ENCODE assay signal across 13 mouse cellular contexts in the genomic region with DNA sequence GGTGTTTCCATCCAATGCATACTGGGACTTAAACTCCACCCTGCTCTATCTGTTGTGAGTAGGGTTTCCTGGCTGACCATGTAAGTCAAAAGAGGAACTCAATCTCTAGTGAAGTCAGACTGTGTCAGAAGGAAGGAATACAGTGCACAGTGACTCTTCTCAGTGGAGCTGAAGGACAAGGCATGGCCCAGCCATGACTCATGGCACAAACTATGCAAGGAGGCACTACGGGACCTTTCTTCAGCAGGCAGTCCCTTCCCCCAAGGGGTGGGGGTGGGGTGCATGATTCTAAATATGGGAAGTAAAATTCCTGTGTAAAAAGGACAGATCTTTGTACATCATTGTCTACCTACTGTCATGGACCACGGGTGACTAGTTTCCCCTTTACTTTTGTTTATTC. TPM values are rescaled to one million over a fixed set of nuclear protein-coding genes. Genes with fewer than 3 reads are reported as not detected.
A peak's percentile ranks its signal among the peaks of the same experiment; 100 is the strongest.
DNase-seq lines count a peak whose midpoint lies in the region; TF ChIP-seq lines count a peak whose summit lies in the region.
"Had no signal": no experiment of that assay in that cellular context is flagged by ENCODE, and none has a peak within 500 bp of the region (broad histone marks: within the 10 kb centered on the region; RNA-seq: fewer than 3 reads in every experiment).

No protein-coding gene starts in this region.

- no peaks in the 10 kb centered on the region for H3K36me3 ChIP-seq in C2C12 (ENCODE audit: control insufficient read depth, insufficient read depth)
- H3K36me3 ChIP-seq: hindbrain, embryonic 12.5 days had no signal

- DNase-seq in adrenal gland, adult (ENCODE audit: inconsistent age in 2 of 2, low spot score in 1 of 2): peak; percentile 64 to 78
- DNase-seq in adrenal gland, postnatal 4 days (ENCODE audit: low spot score in 2 of 2): no peak
- peak; percentile 16 for DNase-seq in adrenal gland, postnatal 25 days
- peak; percentile 64 to 67 for DNase-seq in monocyte, adult 2 months (ENCODE audit: low read depth in 1 of 2, low spot score in 2 of 2)
- DNase-seq in ovary, postnatal 14 days (ENCODE audit: low spot score): no peak
- no peak for DNase-seq in heart, postnatal 4 days
- DNase-seq in thymus, postnatal 0 days (ENCODE audit: low spot score): no peak
- DNase-seq: cerebellum, adult 18-20 months; embryo, embryonic 11 days; kidney, adult 18-20 months; right cerebral cortex, postnatal 4 days had no signal

- H3K27me3 ChIP-seq in C2C12 (ENCODE audit: control insufficient read depth, insufficient read depth, insufficient read length): no peaks in the 10 kb centered on the region
- H3K27me3 ChIP-seq: hindbrain, embryonic 12.5 days had no signal

- H3K4me3 ChIP-seq in C2C12 (ENCODE audit: insufficient read depth, poor library complexity, severe bottlenecking): no peak overlapping the region
- H3K4me3 ChIP-seq: hindbrain, embryonic 12.5 days had no signal

- H3ac ChIP-seq in C2C12 (ENCODE audit: control insufficient read depth, insufficient read length, low read depth): no peak overlapping the region

- H3K79me3 ChIP-seq in C2C12 (ENCODE audit: low read depth): no peaks in the 10 kb centered on the region

- no peaks in the 10 kb centered on the region for H3K79me2 ChIP-seq in C2C12 (ENCODE audit: control insufficient read depth, insufficient read depth)

- TF ChIP-seq CTCF in C2C12 (IDR thresholded peaks at IDR 0.05; ENCODE audit: control insufficient read depth, insufficient read depth, insufficient read length): no peak

TF ChIP-seq in C2C12, 6 proteins besides CTCF, POLR2A, EP300 and RAD21:
- TF ChIP-seq FOSL1 (IDR thresholded peaks at IDR 0.05; ENCODE audit: insufficient read depth, low read length, poor library complexity, severe bottlenecking) (peak; percentile 6), CEBPB (IDR thresholded peaks at IDR 0.05; ENCODE audit: low read depth) (no peak), MYOD1 (IDR thresholded peaks at IDR 0.05; ENCODE audit: control insufficient read depth, insufficient read length, low read depth) (no peak), MAX (IDR thresholded peaks at IDR 0.05) (peak; percentile 69), USF1 (IDR thresholded peaks at IDR 0.05; ENCODE audit: low read depth) (no peak), MYOG (IDR thresholded peaks at IDR 0.05; ENCODE audit: control insufficient read depth, extremely low read depth, insufficient read length) (no peak)

RNA-seq across cellular contexts. Expression of a gene that starts 27.3 kb away (rescaled TPM):
- 1 to 10 TPM; 1.4 TPM for total RNA-seq in adrenal gland, postnatal 4 days (2021)
- polyA plus RNA-seq in C2C12 (2012; fragmentation: generic; extraction: Trizol): 0.90 TPM
- total RNA-seq in adrenal gland, postnatal 25 days (2021): 0.33 and 0.43 TPM in 2 replicates
- total RNA-seq in heart, postnatal 4 days (2021): 10 to 100 TPM; 12.1 to 15.2 TPM
- polyA plus RNA-seq in thymus, postnatal 0 days (2015; fragmentation: Nextera tagmentation; extraction: Ambion mirVana): 0.41 and 0.91 TPM in 2 replicates

Comparison
In these comparisons a context has a peak if more than half of its experiments do, and no peak if none do; other contexts are left out.
1. DNase-seq: peak in adrenal gland, adult (2 of 2), adrenal gland, postnatal 25 days (single experiment) and monocyte, adult 2 months (2 of 2); none in adrenal gland, postnatal 4 days (0 of 2), ovary, postnatal 14 days (single experiment), heart, postnatal 4 days (single experiment) and thymus, postnatal 0 days (single experiment).